Mouse (Mus musculus): Measurements from ENCODE around the gene Top2a.

DNA sequence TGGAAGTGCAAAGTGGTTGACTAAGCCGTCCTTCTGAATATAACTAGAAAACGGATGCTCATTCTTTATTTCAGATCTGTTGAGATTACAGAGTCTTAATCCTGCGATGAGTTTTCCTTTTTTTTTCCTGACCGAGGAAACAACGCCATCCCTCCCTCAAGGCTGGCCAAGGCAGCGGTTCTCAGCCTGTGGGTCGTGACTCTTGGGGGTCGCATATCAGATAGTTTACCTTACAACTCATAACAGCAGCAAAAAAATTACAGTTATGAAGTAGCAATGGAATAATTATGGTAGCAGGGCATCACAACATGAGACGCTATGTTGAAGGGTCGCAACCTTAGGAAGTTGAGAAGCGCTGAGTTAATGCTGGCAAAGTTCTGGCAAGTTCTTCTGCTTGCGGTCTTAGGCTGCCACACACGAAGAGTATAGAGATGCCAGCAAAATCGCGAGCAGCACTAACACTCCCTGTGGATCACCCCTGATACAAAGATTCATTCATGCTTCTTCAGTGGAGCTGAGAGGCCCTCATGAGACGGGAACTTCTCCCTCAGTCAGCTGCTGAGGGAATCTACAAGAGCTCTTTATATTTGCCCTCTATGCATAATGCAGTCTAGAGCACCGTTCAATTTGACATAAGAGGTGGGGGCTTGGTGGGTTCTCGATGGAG, 612 bp upstream of the Top2a start:
- TF ChIP-seq TAL1 (IDR thresholded peaks at IDR 0.05; ENCODE audit: low read length) (no peak), GATA1 (IDR thresholded peaks at IDR 0.05; ENCODE audit: low read length) (no peak)
